Mouse (Mus musculus): ENCODE measurements around the gene Rsu1.
"Not testable (repeated sequence)": the region's sequence is repeated elsewhere in the genome, so short reads cannot be mapped to it uniquely, and the experiment has no call there.

Rsu1 gene

DNA sequence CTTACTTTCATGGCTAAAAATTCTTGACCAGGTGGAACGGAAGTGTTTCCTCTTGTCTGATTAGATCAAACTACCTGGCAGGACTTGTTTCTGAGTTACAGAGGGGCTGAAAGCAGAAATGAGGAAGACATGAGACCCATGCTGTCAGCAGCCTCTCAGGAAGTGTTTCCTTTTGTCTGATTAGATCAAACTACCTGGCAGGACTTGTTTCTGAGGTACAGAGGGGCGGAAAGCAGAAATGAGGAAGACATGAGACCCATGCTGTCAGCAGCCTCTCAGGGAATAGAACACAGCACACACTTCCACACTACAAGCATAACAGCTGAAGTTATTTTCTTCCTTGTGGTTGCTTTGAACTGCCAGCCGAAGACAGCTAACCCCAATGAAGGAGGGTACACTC lies 46.7 kb downstream of the Rsu1 start:
- DNase-seq = no peak

DNA sequence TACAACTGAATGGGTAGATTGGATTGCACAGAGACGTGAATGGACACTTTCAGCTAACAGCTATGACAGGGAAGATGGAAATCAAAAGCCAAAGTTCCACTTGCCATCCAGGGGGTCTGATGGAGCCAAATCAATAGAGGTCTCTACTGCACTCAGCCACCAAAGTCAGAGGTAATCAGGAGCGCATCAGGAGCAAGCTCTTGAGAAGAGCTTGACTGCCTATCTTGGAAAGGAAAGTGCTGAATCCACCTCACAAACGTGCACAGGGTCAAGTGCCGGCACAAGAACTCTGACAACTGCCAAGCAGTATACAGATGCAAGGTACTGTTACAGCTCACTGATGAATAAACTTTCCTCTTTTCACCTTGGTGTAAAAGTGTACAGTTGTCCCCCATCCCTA lies 47.8 kb downstream of the Rsu1 start:
- DNase-seq = no peak

DNA sequence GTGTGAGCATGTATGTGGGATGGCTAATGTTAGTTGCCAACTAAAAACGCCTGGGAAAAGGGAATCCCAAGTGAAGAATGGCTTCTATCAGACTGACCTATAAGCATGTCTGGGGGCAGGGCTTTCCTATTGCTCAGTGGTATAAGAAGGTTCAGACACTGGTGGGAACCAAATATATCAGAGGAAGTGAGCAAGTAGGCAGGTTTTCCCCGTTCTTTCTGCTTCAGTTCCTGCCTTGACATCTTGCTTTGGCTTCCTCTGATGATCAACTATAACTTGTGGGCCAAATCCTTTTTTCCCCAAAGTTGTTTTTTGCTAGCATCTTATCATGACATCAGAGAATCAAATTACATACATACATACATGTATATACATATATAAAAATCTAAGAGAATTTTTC lies 51.1 kb downstream of the Rsu1 start:
- DNase-seq = no peak

DNA sequence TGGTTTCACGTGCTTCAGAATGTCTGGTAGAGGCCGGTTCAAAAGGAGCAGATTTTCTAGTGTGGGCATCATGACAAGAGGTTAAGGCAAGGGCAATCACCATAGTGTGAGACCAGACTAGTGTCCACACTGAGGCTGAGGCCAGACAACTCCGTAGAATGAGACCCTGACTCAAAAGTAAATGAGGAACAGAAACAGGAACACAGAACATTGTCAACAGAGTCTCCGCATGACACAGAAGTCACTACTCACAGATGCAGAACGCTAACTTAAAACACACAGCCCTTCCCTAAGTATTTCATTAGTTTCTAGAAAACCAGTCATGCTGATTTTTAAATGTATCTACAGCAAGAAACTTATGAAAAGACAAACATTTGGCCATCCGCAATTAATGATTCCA lies 53.1 kb downstream of the Rsu1 start:
- no peak for DNase-seq

GRCm38 (mm10) chr2:13206825-13207224 lies 64.4 kb downstream of the Rsu1 start:
- DNase-seq = no peak

- peak in 1 of 2 experiments; percentile 15 for DNase-seq
Measured at GRCm38 (mm10) chr2:13206367-13206766, 64.8 kb downstream of the Rsu1 start.

DNA sequence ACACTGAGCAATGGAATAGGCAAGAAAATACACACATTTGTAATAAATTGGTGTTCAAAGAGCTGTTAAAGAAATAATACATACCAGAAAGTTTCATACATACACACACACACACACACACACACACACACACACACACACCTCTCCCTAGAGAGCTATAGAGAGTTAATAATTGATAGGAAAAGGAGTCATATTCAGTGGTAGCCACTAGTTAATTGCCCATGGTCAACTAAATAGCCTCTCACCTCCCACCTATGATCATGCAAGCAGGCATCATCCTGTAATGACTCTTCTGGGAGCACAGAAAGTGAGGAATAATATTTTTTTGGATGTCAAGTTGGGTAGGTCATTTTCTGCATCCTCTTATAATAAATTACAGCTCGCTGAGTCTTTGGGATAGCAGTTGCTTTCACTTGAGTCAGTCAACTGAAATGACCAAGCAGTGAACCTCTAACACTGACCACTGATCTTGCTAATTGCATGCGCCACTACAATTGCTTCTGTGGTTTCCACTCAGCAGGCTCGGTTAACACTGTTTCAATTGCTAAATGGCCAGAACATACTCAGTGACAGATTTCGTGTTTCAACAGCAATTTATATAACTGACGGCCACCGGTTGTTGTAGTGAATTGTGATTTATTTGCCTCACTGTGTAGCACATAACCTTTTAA lies 68.3 kb downstream of the Rsu1 start:
- DNase-seq = peak; percentile 16 to 24

DNA sequence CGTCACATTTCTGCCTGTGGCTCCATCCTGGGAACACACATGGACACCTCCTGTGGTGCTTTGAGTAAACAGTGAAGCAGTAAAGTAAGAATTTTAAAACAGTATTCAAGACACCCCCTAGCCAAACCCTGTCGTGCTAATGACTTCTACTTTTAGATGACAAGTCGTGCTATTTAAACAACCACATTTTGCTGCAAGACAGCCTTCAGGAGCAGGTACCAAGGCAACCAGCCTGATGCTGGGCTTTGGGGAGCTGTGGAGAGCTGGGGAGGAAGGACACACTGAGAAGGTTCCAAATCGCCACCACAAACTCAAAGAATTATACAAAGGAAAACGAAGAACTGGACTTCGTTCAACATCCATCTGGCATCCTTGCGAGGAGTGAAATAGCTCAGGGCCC lies 71.5 kb downstream of the Rsu1 start:
- no peak for DNase-seq

GRCm38 (mm10) chr2:13199033-13199432 lies 72.2 kb downstream of the Rsu1 start:
- DNase-seq = no peak

- no peak for DNase-seq
Measured at GRCm38 (mm10) chr2:13195540-13195939, 75.7 kb downstream of the Rsu1 start.

DNA sequence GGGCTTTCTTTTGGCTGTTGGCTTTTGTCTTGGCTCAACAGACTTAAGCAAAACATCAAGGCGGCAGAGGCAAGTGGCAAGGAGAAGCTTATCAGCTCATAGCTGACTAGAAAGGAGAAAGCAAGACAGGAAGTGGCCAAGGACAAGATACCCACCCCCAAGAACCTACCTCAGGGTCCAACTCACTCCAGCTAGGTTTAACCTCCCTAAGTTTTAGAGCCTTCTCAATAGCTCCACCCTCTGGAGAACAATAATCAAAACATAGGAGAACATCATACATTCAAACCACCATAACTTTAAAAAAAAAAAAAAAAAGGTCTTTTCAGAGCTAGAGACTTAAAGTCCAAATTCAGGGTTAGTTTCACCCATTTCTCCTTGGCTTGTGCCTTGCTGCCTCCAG lies 79.1 kb downstream of the Rsu1 start:
- no peak for DNase-seq

DNA sequence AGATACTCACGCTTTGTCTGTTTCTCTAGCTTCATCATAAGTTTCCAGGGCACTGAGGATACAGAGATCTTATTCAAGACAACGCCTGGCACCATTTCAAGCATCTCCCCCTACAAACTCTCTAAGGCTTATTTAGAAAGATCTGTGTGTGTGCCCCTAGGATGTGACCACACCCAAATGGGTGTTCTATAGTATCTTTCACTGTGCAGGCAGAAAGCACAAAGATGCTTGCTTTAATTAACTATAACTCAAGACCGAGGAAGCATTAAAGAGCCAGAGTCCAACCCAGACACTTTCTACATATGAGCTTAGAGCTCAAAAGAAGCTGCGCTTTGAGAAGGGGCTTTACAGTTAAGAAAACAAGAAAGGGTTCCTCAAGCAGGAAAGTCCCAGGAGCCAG lies 80.4 kb downstream of the Rsu1 start:
- DNase-seq = no peak

GRCm38 (mm10) chr2:13188831-13189495 lies 82.3 kb downstream of the Rsu1 start:
- DNase-seq = no peak

DNA sequence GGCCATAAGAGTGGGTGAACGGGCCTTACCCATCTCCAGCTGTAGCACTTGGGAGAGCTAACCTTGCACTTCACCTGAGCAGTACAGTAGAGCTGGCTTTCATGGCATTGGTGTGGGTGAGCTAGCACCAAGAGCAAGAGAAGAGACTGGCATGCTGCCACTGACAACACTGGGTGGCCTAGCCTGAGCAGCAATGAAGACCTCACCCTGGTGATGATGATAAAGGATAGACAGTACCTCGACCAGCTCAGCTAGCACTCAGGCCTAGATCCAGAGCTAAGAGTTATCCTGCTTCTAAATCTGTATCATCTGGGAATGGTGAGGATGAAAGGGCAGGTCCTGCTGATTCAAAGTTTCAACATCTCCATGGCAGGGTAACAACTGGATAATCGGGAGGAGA lies 88.1 kb downstream of the Rsu1 start:
- no peak for DNase-seq

DNA sequence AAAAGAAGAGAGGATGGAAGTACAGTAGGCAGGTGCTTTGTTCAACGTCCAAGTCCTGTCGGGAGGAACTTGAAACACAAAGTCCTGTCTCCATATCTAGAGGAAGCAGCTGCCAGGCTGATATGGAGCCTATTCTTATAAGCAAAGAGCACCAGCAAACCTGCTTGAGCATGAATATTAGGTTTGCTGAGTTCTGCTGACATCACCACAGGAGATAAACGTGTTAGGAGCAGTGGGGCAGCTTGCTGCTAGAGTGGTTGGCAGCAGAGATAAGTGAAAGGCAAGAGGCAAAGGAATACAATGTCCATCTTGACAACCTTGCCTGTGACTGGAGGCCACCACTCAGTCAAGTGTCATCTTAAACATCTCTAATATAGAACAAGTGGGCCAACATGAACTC lies 89.3 kb downstream of the Rsu1 start:
- not testable (repeated sequence) for DNase-seq

GRCm38 (mm10) chr2:13177698-13178395 lies 93.4 kb downstream of the Rsu1 start:
- DNase-seq = no peak

- no peak for DNase-seq
Measured at GRCm38 (mm10) chr2:13176304-13176620, 95.0 kb downstream of the Rsu1 start.

GRCm38 (mm10) chr2:13175536-13176303 lies 95.5 kb downstream of the Rsu1 start:
- DNase-seq = peak; percentile 20 to 21

DNA sequence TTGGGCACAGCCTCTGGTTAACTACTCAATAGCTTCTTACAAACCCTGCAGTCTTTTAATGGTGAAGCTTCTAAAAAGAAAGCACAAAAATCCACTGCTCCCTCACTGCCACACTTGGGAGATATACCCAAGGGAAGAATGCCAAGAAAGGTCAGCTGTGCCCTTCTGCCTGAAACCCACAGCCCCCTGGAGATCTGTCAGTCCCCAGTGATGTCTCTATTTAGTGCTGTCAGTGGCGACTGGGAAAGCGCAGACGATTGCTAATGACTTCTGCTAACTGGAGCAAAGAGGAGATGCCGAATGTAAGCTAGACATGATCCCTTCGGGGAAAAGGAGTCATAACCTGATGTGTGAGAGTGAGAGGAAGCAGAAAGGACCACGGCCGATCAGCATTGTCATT lies 96.8 kb downstream of the Rsu1 start:
- no peak for DNase-seq

- no peak for DNase-seq
Measured at GRCm38 (mm10) chr2:13170651-13171050, 100.6 kb downstream of the Rsu1 start.

DNA sequence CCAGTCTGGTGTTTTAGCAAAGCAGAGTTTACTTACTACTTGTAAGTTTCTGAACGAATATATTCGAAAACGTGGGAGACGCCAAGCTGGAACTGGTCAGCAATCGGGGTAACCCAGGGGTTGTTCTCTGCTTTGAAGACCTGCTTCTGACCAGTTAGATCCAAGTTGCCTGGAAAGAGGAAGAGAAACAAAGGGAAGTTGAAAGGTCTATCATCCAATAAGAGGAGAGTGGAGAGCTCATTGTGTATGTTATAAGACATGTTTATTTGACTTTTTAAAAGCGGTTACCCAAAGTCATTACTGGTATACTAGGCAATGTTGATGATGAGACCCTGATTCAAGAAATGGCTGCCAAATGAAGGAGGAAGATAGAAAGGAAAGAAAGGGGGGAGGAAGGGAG lies 101.3 kb downstream of the Rsu1 start:
- no peak for DNase-seq

GRCm38 (mm10) chr2:13169158-13169890 lies 101.9 kb downstream of the Rsu1 start:
- no peak for DNase-seq

DNA sequence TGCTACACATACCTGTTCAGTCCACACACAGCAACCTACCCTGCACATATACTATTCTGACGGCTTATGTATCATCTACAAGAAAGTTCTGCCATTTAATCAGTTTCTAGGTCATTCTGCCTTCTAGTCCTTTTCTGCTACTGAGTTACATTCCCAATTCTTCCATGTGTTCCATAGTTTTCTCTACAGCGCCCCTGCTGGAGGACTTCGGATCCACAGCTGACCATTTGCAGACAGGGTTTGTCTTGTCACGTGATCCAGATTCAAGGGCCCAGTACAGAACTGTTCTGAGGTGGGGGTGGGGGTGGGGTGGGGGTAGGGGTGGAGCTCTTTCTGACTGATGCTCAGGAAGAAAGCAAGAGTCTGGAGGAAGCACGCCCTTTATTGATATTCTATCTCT lies 102.5 kb downstream of the Rsu1 start:
- DNase-seq = peak; percentile 52 to 53
